Mouse (Mus musculus) spleen, postnatal 10 days (tissue): ENCODE data around the gene Rrp12.
"Not testable (repeated sequence)": the region's sequence is repeated elsewhere in the genome, so short reads cannot be mapped to it uniquely, and the experiment has no call there.

Source experiments
- DNase-seq, 2 experiments: peaks; one replicate each; pipeline ENCODE4 v3.0.0; 2021 to 2022; ENCODE audit warnings: low spot score in 2 of 2

Gene Rrp12

GRCm38 (mm10) chr19:41895460-41896318 lies at the start of gene Rrp12:
Gene Rrp12, minus strand, starts transcription at chr19:41896173.
- peak; percentile 57 to 79 for DNase-seq

DNA sequence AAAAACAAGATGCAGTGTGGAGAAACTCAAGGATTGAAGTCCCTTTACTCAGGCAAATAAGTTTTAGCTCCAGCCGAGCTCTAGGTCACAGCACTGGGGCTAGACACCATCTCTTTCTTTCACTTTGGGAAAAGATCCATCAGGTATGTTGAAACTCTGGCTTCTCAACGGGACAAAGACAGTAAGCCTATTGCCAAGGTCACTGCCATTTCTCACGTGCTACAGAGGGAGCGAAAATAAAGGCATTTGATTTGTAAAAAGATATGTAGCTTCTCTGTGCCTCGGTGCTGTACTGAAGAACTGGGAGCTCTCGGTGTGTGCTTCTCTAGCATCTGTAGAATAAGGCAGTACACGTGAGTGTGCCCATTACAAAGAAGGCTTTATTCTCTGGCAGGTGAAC lies 47.9 kb upstream of the Rrp12 start:
- DNase-seq = no peak

GRCm38 (mm10) chr19:41938539-41938938 lies 42.6 kb upstream of the Rrp12 start:
- no peak for DNase-seq

DNA sequence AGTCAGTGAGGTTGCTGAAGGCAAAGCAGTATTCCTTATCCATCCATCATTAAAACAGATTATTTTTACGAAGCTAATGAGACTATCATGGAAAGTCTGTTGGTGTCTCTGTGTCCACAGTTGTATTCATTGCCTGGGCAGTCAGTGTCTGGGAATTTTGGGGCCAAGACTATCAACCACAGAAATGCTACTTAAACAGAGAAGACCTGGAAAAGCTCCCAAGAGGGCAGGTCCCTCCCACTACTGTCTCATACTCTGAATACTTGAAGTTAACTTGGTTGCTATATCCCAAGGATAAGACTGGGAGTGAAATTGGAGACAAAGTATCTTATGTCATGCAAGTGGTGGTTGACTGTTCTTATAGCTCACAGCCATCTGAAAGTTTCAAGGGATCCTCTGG lies 39.9 kb upstream of the Rrp12 start:
- DNase-seq = no peak

- DNase-seq = no peak
These were observed 38.2 kb upstream of the Rrp12 start for GRCm38 (mm10) chr19:41934124-41934523.

GRCm38 (mm10) chr19:41933179-41934086 lies 37.5 kb upstream of the Rrp12 start, which contains the start of the genes Exosc1 and Zdhhc16:
Gene Exosc1, minus strand, starts transcription at chr19:41933423.
Gene Zdhhc16, plus strand, starts transcription at chr19:41933480.
- peak; percentile 95 to 98 for DNase-seq

GRCm38 (mm10) chr19:41932686-41933085 lies 36.7 kb upstream of the Rrp12 start:
- no peak for DNase-seq

- DNase-seq = no peak
These were observed 24.6 kb upstream of the Rrp12 start for GRCm38 (mm10) chr19:41920412-41921067.

- DNase-seq = no peak
These were observed 23.5 kb upstream of the Rrp12 start for GRCm38 (mm10) chr19:41919471-41919870.

DNA sequence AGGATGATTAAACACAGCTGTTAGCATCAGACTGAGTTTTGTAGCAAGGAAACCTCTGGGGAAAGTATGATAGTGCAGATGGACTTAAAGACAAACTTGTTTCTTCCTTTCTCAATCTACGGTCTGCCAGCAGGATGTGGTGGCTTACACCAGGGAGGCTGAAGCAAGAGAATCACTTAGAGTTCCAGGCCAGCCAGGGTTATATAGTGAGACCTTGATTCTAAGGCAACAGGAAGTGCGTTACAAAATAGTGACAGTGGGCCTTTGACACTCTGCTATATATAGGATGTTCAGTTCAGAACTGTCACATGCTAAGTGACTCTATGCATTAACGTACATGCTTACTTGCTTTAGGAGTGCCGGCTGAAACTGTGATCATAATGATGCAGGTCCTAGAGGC lies 20.9 kb upstream of the Rrp12 start:
- no peak for DNase-seq

DNA sequence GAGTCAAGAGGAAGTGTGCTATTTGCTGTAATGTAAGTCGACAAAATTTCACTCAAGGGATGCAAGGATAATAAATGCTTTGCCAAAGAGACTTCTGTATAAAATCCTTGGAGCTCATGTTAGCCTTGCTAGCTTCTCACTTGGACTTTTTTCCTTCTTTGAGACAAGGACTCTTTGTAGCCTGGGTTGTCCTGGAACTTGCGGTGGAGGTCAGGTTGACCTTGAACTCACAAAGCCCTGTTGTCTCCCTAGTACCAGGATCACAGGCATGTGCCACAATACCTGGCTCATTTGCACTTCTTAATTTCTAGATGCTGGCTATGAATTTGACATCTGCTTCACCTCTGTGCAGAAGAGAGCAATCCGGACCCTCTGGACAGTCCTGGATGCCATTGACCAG lies 19.3 kb upstream of the Rrp12 start:
- DNase-seq = no peak

DNA sequence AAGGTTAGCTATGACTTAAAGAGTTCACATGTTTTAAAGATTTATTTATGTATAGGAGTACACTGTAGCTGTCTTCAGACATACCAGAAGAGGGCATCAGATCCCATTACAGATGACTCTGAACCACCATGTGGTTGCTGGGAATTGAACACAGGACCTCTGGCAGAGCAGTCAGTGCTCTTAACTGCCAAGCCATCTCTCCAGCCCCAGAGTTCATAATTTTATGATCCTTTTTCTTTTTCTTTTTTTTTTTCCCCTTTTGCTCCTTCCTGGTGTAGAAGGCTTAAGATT lies 18.6 kb upstream of the Rrp12 start:
- not testable (repeated sequence) for DNase-seq

DNA sequence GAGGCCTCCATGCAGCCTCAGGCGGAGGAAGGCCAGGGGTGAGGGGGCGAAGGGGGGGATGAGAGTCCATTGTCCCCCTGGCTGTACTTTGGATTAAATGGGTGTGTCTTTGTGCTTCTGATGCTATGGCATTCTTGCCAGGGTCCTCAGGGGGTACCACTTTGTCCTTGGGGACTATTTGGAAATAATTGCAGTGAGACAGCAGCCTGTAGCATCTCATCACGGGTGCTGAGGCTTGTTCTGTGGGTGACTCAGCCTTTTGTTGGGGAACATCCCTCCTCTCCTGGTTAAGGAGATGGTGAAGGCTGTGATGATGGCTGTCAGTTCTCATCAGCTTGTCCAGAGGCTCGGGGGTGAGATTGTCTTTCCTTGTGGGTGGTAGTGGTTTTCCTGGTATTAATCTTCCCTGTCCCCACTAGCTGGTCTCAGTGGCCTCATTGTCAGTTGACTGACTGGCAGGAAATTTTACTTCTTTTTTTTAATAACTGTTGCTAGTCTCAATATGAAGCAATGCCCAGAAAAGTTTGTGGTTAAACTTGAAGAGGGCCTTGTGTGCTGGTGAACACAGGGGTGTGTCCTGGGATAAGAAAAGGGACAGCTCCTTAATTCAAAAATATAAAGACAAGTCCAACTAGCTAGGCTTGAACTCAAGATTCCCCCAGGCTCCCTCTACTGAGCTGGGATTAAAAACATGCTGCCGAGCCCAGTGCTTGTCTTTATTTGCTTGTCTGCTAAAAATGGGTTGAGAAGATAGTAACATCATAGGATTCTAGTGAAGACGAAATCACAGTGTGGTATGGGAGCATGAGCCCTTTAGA lies 18.0 kb upstream of the Rrp12 start:
- no peak for DNase-seq

- DNase-seq = peak in 1 of 2 experiments; percentile 50
These were observed 16.4 kb upstream of the Rrp12 start for GRCm38 (mm10) chr19:41912121-41913080.

DNA sequence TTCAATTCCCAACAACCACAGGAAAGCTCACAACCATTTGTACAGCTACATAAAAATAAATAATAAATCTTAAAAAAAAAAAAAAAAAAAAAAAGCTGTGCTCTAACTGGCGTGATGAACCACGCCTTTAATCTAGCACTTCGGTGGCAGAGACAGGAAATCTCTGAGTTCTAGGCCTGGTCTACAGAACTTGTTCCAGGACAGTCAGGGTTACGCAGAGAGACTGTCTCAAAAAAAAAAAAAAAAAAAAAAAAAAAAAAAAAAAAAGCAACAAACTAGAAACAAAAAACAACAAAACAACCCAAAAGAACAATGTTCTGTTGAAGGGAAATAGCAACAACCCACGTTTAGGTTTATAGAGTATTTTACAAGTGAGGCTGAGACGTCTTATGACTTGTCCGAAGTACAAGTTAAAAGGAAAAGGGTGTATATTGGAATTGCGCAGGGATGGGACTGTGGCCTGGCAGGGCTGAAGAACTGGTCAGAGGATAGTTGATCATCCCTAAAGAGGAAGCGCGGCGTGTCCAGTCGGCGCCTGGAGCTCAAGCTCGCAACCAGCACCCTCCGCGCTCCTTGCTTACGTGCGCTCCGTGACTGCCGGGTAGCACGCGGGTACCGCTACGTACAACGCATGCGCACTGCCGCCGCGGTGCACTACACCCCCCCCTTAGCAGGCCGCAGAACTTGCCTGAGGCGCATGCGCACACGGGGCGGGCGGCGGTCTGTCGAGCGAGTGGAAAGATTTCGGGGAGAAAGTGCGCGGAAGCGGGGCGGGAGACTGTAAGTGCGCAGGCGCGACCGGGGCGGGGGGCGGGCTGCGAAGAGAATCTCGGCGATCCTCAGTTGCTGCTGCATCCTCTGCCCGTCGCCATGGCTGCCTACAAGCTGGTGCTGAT lies 15.5 kb upstream of the Rrp12 start, which contains the start of gene Pgam1:
Gene Pgam1 (plus strand): TSS at position 746 of the 896 bp plus-strand sequence.
- peak; percentile 86 to 97 for DNase-seq

DNA sequence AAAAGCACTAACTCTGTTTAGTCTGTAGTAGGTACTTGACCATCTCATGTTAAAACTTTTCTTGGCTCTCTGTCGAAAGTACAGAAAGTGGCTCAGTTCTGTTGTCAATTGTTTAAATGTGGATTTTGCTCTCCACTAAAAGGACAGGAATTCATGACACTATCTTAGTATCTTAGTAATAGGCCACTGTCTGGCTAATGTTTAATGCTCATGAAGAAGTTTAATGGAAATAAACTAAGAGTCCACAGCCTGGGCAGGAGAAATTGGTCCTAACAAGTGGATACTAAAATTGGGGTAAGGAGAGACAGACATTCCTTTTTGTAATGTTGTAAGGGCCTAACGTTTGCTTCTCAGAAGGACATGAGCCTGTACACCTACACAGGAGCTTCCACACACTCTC lies 14.4 kb upstream of the Rrp12 start:
- no peak for DNase-seq

DNA sequence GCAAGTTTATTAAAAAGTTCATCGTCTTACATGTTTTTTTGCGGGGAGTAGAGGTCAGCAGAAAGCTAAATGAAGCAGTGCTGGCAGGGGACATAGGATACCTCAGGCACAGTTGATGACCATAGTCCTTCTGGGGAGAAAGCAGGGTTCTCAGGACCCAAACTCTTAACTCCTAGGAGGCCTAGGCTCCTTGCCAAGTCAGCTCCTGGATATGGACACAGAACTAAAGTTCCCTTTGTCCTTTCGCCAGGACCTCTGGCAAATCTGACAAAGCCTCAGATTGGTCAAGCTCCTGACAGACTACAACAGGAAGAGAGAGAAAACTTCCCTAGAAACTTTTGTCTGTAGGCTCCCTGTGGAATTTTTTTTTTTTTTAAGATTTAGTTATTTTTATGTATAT lies 12.8 kb upstream of the Rrp12 start:
- no peak for DNase-seq

DNA sequence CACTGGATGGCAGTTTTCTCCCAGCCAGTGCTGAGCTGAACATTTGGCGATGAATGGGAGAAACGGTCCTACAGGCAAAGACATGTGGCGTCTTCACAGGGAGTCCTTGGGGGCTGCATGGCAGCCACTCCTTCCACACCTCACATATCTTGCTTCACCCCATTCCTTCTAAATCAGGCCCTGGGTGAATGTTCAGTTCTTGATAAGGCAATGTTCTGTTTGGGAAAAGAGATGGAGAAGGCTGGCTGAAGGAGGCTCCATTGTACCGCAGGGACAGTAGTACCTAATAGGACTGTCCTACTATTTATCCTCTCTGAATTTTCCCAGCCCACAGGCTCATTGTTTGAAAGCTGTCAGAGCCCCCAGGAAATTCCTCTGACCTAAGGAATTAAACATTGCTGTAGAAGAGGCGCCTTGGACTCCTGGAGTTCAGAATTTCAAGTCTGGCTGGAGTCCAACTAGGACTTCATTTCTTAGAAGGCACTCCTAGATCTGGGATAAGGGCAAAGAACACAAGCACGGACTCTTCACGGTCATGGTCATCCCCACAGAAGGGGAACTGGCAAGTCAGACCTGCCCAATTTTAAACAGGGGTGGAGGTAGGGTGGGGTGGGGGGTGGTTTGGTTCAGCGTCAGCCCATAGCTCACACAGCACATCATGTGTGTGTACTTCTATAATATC lies 11.2 kb upstream of the Rrp12 start:
- no peak for DNase-seq
